Mouse (Mus musculus) brain, embryonic 14.5 days (tissue): Measurements from ENCODE around the gene Gpr119. TPM values are rescaled to one million over a fixed set of nuclear protein-coding genes. Genes with fewer than 3 reads are reported as not detected.

Source experiments
- DNase-seq: peaks from one replicate; pipeline ENCODE4 v3.0.0-alpha.2; 2011; ENCODE audit warnings: low read depth
- CTCF ChIP-seq: fragments of 200-500 bp; IDR thresholded peaks from 2 replicates; pipeline ENCODE4 v1.5.1; 2012; ENCODE audit warnings: inconsistent platforms, mild to moderate bottlenecking, moderate library complexity, borderline replicate concordance; ENCODE audit not compliant: insufficient read depth, insufficient read length; ENCODE audit errors: extremely low read depth
- POLR2A ChIP-seq: fragments of 200-500 bp; IDR thresholded peaks from 2 replicates; pipeline ENCODE4 v1.6.1; 2012; ENCODE audit warnings: mild to moderate bottlenecking, inconsistent platforms, borderline replicate concordance; ENCODE audit not compliant: poor library complexity, insufficient read depth, insufficient read length, severe bottlenecking; ENCODE audit errors: extremely low read depth
- polyA plus RNA-seq: library from polyadenylated mRNA; depleted of rRNA; stranded (reverse); fragments of >200 nt; gene quantifications from 2 replicates; pipeline ENCODE4 v1.2.3, GENCODE M21; 2012; rRNA removed

The Gpr119 gene
- polyA plus RNA-seq, 1 experiment, result not detected

DNA sequence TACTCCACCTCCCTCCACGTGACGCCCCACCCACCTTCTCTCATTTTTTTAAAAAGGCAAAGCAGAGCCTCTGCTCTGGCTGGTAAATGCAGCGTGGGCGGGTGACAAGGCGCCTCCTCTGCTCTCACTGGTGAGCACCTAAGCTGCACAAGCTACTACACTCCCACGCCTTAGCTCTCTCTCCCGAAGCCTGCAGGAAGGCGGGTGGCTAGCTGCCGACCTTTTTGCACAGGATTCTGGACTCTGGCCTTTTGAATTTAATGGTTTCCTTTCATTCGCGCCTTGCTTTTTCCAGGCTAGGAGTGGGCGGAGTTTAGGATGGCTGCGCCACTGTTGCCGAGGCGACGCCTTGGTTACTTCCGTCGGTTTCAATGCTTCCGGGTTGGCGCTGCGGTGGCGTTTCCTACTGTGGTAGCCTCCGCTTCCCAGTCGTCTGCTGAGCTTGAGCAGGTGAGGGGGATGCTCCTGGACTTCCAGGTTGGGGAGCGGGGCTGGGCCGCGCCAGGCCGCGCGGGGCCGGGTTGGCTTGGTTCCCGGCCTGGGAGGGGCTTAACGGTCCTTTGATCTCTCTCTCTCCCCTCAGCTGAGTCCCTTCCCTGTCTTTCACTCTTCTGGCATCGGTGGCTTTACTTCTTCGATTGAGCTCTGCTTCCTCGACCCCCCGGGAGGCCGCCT lies 50.8 kb downstream of the Gpr119 start, which contains the start of gene Slc25a14:
Gene Slc25a14 (plus strand): TSS at position 35 of the 675 bp plus-strand sequence.
- DNase-seq, result peak; percentile 94
- 0 out of 2 replicates have a peak, but pooled peaks have one; percentile 9 for TF ChIP-seq POLR2A
- TF ChIP-seq CTCF, result no peak

GRCm38 (mm10) chrX:48623049-48623378 lies 51.3 kb downstream of the Gpr119 start:
- DNase-seq, result no peak
- TF ChIP-seq CTCF (no peak), POLR2A (no peak)

Other genes starting within 250 kb of the Gpr119 start
- 2.1 and 2.8 TPM in 2 replicates for gene Elf4, start 211.3 kb downstream of the Gpr119 start, polyA plus RNA-seq
- 29.5 and 31.6 TPM in 2 replicates for gene Aifm1, start 160.9 kb downstream of the Gpr119 start, polyA plus RNA-seq
- 77.5 and 78.9 TPM in 2 replicates for gene Rab33a, start 155.2 kb downstream of the Gpr119 start, polyA plus RNA-seq
- 36.0 and 45.5 TPM in 2 replicates for gene Zfp280c, start 80.0 kb downstream of the Gpr119 start, polyA plus RNA-seq
- 25.5 and 30.1 TPM in 2 replicates for gene Slc25a14, start 51.1 kb downstream of the Gpr119 start, polyA plus RNA-seq
- 11.6 and 11.8 TPM in 2 replicates for gene Rbmx2, start 20.5 kb upstream of the Gpr119 start, polyA plus RNA-seq
- gene Gm595, start 203.2 kb upstream of the Gpr119 start, polyA plus RNA-seq, result not detected in 2 replicates